Mouse (Mus musculus) kidney, embryonic 16.5 days (tissue): ENCODE data around the gene Mboat2. TPM values are rescaled to one million over a fixed set of nuclear protein-coding genes. Genes with fewer than 3 reads are reported as not detected.

Experiments
- ATAC-seq: fragments of 200-750 bp; cut with Nextera tagmentation; 2 replicates; pipeline ENCODE4 v1.8.0; 2017; ENCODE audit warnings: moderate TSS enrichment; ENCODE audit not compliant: low FRiP score, low TSS enrichment
- H3K27ac ChIP-seq: fragments of 300-500 bp; sonication (generic); 2 replicates; pipeline ENCODE4 v1.5.1; 2014; ENCODE audit warnings: low read length
- H3K27me3 ChIP-seq: fragments of 300-500 bp; sonication (generic); 2 replicates; pipeline ENCODE4 v1.6.1; 2014; ENCODE audit warnings: low read length, control low read depth, mixed read lengths; ENCODE audit not compliant: insufficient read depth
- H3K36me3 ChIP-seq: fragments of 300-500 bp; sonication (generic); 2 replicates; pipeline ENCODE4 v1.6.1; 2014; ENCODE audit warnings: low read length, control low read depth, mixed read lengths; ENCODE audit not compliant: insufficient read depth
- H3K4me1 ChIP-seq: fragments of 300-500 bp; sonication (generic); 2 replicates; pipeline ENCODE4 v1.6.1; 2014; ENCODE audit warnings: low read length, control low read depth, mixed read lengths; ENCODE audit not compliant: insufficient read depth
- H3K4me2 ChIP-seq: fragments of 300-500 bp; sonication (generic); replicated peaks from 2 replicates; pipeline ENCODE4 v1.6.1; 2014; ENCODE audit warnings: low read depth, low read length
- H3K4me3 ChIP-seq: fragments of 300-500 bp; sonication (generic); 2 replicates; pipeline ENCODE4 v1.5.1; 2014; ENCODE audit warnings: mild to moderate bottlenecking, low read length
- H3K9ac ChIP-seq: fragments of 300-500 bp; sonication (generic); replicated peaks from 2 replicates; pipeline ENCODE4 v1.6.1; 2014; ENCODE audit warnings: low read length
- H3K9me3 ChIP-seq: fragments of 300-500 bp; sonication (generic); 2 replicates; pipeline ENCODE4 v1.6.1; 2016; ENCODE audit warnings: low read length, control low read depth
- WGBS: fragments of 180-500 bp; shearing (Covaris S2); extraction: QIAGEN DNeasy Blood & Tissue Kit; methylation state at CpG from one replicate; pipeline ENCODE4 v1.1.7; 2014; 5-methylcytosine and 5-hydroxymethylcytosine counted together
- polyA plus RNA-seq: library from polyadenylated mRNA; unstranded; fragments of >200 nt; fragmentation: Nextera tagmentation; extraction: Ambion mirVana; gene quantifications from 2 replicates; pipeline ENCODE4 v1.2.1, GENCODE M21; 2015

Mboat2 gene
- polyA plus RNA-seq, 1 experiment from 2014 or later: 44.7 TPM

GRCm38 (mm10) chr12:24857354-24857753, 26.7 kb downstream of the Mboat2 start:
- Histone ChIP-seq H3K27me3 (no peaks in the 10 kb centered on the region), H3K36me3 (no peaks in the 10 kb centered on the region), H3K27ac (no peak overlapping the region), H3K9me3 (no peaks in the 10 kb centered on the region), H3K4me1 (0 out of 2 replicates have a peak, but pooled peaks cover 5% of the 10 kb centered on the region), H3K4me2 (no peak overlapping the region), H3K4me3 (no peak overlapping the region), H3K9ac (no peak overlapping the region)
- ATAC-seq: 0 out of 2 replicates have a peak, but pooled peaks have one; percentile 49
- 80% methylated on average over 5 of the region's 5 CpGs for WGBS

GRCm38 (mm10) chr12:24859357-24859756, 28.7 kb downstream of the Mboat2 start:
- Histone ChIP-seq H3K4me3 (no peak overlapping the region), H3K9ac (no peak overlapping the region), H3K27me3 (no peaks in the 10 kb centered on the region), H3K4me1 (peaks cover 12% of the 10 kb centered on the region), H3K4me2 (no peak overlapping the region), H3K27ac (no peak overlapping the region), H3K9me3 (no peaks in the 10 kb centered on the region), H3K36me3 (no peaks in the 10 kb centered on the region)
- WGBS: 46% methylated on average over 7 of the region's 7 CpGs
- no peak for ATAC-seq

DNA sequence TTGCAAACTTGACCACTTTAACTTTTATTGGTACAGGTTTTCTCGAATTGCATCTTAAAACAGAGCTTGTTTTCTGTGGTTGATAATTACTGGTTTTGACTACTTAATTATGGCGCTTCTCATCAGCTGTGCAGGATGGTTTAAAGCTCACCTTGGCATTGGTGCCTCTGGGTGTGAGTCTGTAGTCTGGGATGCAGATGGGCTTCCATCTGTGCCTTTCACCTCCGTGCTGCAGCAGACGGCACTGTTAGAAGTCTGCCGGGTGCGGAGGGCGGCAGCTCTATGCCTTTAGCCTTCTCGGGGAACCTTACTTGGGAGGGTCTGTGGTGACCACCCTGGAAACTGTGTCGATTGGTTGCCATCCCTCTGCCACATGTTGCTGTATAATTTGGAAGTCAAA, 29.8 kb downstream of the Mboat2 start:
- 91% methylated on average over 9 of the region's 9 CpGs for WGBS
- H3K27ac ChIP-seq: no peak overlapping the region
- no peaks in the 10 kb centered on the region for H3K27me3 ChIP-seq
- H3K4me1 ChIP-seq: peaks cover 19% of the 10 kb centered on the region
- no peak overlapping the region for H3K4me3 ChIP-seq
- no peaks in the 10 kb centered on the region for H3K9me3 ChIP-seq
- ATAC-seq: no peak
- no peaks in the 10 kb centered on the region for H3K36me3 ChIP-seq
- no peak overlapping the region for H3K4me2 ChIP-seq
- H3K9ac ChIP-seq: no peak overlapping the region

DNA sequence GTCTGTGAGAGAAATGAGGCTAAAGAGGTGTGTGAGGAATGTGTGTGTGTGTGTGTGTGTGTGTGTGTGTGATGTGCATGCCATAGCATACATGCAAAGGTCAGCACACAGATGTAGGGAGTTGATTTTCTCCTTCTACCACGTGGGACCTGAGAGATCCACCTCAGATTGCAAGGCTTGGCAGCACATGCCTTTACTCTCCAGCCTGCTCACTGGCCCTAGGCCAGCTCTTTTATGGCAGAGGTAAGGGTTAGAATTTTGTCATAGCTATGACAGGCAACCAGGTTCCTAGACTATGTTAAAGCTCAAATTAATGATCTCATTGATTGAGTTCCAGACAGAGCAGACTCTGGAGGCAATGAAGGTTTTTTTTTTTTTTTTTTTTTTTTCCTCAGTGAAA, 33.1 kb downstream of the Mboat2 start:
- no peaks in the 10 kb centered on the region for H3K27me3 ChIP-seq
- no peak overlapping the region for H3K4me2 ChIP-seq
- H3K36me3 ChIP-seq: no peaks in the 10 kb centered on the region
- H3K9ac ChIP-seq: no peak overlapping the region
- peaks cover 16% of the 10 kb centered on the region for H3K4me1 ChIP-seq
- ATAC-seq: no peak
- WGBS: 21% methylated on average over 1 of the region's 1 CpGs
- no peak overlapping the region for H3K27ac ChIP-seq
- no peaks in the 10 kb centered on the region for H3K9me3 ChIP-seq
- no peak overlapping the region for H3K4me3 ChIP-seq

DNA sequence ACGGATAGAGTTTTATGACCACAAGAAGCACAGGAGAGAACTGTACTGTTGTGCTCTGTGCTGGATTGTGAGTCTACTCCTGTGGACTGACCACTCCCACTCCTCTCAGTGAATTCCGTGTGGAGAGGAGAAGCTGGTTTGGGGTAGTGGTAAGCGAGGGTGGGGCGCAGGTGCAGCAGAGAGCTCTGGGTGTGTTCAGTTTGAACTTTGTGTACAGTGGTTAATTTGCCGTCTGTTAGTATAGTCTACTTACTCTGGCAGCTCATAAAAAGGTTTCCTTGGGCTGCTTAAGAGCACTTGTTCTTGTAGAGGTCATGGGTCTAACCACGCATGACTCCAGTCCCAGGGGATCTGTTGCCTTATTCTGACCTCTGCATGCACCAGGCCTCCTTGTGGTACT, 36.0 kb downstream of the Mboat2 start:
- H3K4me1 ChIP-seq: peaks cover 27% of the 10 kb centered on the region

GRCm38 (mm10) chr12:24868694-24869093, 38.0 kb downstream of the Mboat2 start:
- H3K4me1 ChIP-seq: peaks cover 22% of the 10 kb centered on the region
- H3K36me3 ChIP-seq: no peaks in the 10 kb centered on the region
- H3K27ac ChIP-seq: no peak overlapping the region
- no peak overlapping the region for H3K9ac ChIP-seq
- H3K9me3 ChIP-seq: no peaks in the 10 kb centered on the region
- H3K4me3 ChIP-seq: no peak overlapping the region
- 72% methylated on average over 4 of the region's 4 CpGs for WGBS
- H3K4me2 ChIP-seq: no peak overlapping the region
- H3K27me3 ChIP-seq: no peaks in the 10 kb centered on the region
- no peak for ATAC-seq

More for the DNA sequence above, 36.0 kb downstream of the Mboat2 start:
- H3K36me3 ChIP-seq: no peaks in the 10 kb centered on the region
- H3K4me2 ChIP-seq: no peak overlapping the region
- H3K27me3 ChIP-seq: no peaks in the 10 kb centered on the region
- H3K9me3 ChIP-seq: no peaks in the 10 kb centered on the region
- no peak overlapping the region for H3K4me3 ChIP-seq
- H3K9ac ChIP-seq: no peak overlapping the region
- 55% methylated on average over 6 of the region's 6 CpGs for WGBS
- ATAC-seq: no peak
- no peak overlapping the region for H3K27ac ChIP-seq

DNA sequence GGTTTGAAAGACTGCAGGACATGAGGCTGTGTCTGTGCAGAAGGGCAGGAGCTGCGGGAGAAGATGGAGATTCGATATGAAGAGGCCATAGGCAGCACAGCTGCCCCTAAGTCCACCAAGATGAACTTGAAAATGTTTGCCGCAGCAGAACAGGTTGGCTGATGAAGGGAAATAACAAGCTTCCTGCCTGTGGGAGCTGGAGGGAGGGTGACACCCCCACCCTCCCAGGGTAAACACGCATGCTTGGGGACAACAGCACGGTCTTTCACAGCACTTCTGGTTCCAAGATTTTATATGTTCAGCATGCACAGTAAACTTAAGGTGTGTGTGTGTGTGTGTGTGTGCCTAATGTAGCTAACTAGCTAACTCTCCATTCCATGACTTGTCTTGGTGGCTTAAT, 38.6 kb downstream of the Mboat2 start:
- 47% methylated on average over 5 of the region's 5 CpGs for WGBS
- Histone ChIP-seq H3K4me1 (peaks cover 20% of the 10 kb centered on the region), H3K4me2 (no peak overlapping the region), H3K27ac (no peak overlapping the region), H3K9me3 (no peaks in the 10 kb centered on the region), H3K36me3 (no peaks in the 10 kb centered on the region), H3K27me3 (no peaks in the 10 kb centered on the region), H3K4me3 (no peak overlapping the region), H3K9ac (no peak overlapping the region)
- no peak for ATAC-seq

GRCm38 (mm10) chr12:24870901-24871300, 40.2 kb downstream of the Mboat2 start:
- H3K27ac ChIP-seq: no peak overlapping the region
- no peak overlapping the region for H3K9ac ChIP-seq
- no peak for ATAC-seq
- no peak overlapping the region for H3K4me3 ChIP-seq
- WGBS: 38% methylated on average over 4 of the region's 4 CpGs
- peaks cover 13% of the 10 kb centered on the region for H3K4me1 ChIP-seq
- H3K36me3 ChIP-seq: no peaks in the 10 kb centered on the region
- no peak overlapping the region for H3K4me2 ChIP-seq
- H3K9me3 ChIP-seq: no peaks in the 10 kb centered on the region
- no peaks in the 10 kb centered on the region for H3K27me3 ChIP-seq

DNA sequence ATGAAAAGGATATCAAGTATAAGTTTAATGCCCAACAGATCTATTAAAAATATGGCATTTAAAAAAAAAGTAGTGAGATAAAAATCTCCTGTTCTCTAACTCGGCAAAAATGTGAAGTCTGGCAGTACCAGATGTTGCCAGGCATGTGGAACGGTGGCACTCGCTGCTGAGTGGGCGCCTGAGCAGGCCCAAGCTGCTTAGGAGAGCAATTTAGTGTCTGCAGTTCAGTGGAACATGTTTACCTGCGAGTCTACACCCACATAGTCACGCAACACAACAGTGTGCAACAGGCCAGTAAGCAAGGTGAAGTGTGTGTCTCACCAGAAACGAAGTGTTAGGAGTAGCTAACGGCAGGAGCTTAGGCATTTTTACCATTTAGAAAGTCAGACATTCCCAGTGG, 41.6 kb downstream of the Mboat2 start:
- Histone ChIP-seq H3K4me2 (no peak overlapping the region), H3K4me1 (peaks cover 21% of the 10 kb centered on the region), H3K9ac (no peak overlapping the region; the same call in 1 of the 2 replicates), H3K36me3 (no peaks in the 10 kb centered on the region), H3K27ac (no peak overlapping the region), H3K27me3 (no peaks in the 10 kb centered on the region), H3K4me3 (no peak overlapping the region), H3K9me3 (no peaks in the 10 kb centered on the region)
- 74% methylated on average over 8 of the region's 8 CpGs for WGBS
- no peak for ATAC-seq

- ATAC-seq: no peak
- Histone ChIP-seq H3K9me3 (no peaks in the 10 kb centered on the region), H3K27ac (no peak overlapping the region), H3K27me3 (no peaks in the 10 kb centered on the region), H3K4me1 (peaks cover 25% of the 10 kb centered on the region), H3K4me3 (no peak overlapping the region), H3K36me3 (no peaks in the 10 kb centered on the region), H3K9ac (no peak overlapping the region; the same call in 1 of the 2 replicates), H3K4me2 (no peak overlapping the region)
- WGBS: 86% methylated on average over 10 of the region's 10 CpGs
Measured at GRCm38 (mm10) chr12:24872689-24873088, 42.0 kb downstream of the Mboat2 start.
